Mouse (Mus musculus) hindlimb bud, embryonic 11.5 days (tissue): ENCODE results near the gene 4930518I15Rik.
A peak's percentile ranks its signal among the peaks of the same experiment; 100 is the strongest.
"Not testable (repeated sequence)": the region's sequence is repeated elsewhere in the genome, so short reads cannot be mapped to it uniquely, and the experiment has no call there.

ENCODE experiments used
- DNase-seq: peaks from one replicate; pipeline ENCODE4 v3.0.0-alpha.2; 2012; ENCODE audit warnings: low read depth, low spot score; ENCODE audit errors: extremely low spot score

4930518I15Rik gene

DNA sequence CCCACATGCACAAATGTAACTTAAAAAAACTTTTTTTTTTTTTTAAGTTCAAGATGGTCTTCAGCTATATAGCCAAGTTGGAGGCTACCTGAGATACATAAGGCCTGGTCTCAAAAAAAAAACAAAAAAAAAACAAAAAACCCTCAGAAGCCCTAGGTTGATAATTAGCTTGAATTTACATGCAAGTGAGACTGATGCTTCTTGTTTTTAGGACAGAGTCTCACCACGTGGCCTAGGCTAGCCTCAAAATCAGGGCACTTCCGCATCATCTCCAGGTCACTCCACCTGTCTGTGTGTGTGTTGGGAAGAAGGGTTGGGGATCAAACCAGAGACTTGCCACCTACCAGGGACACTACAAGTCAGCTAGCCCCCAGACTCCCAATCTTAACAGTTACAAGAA is at the start of gene 4930518I15Rik:
Gene 4930518I15Rik (minus strand): TSS at position 112 of the 400 bp plus-strand sequence.
- no peak for DNase-seq

DNA sequence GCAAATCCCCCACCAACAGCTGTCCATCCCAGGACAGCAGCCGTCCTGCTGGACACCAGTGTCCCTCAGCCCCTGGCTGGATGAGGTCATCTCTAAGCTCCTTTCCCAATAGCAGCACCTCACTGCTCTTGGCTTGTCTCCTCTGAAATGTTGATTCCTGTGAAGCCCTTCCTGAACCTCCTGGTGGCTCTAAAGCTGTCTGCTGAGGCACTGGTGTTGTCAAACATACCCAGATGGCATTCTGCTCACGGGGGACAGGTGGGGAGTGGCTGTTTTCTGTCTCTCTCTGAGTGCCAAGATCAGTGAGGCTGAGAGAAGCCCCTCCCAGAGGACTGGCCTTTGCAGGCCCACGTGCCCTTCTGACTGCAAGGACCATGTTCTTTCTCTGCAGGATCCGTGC is 48.2 kb upstream of the 4930518I15Rik start:
- not testable (repeated sequence) for DNase-seq

- DNase-seq = peak; percentile 54
These were observed 47.4 kb upstream of the 4930518I15Rik start for GRCm38 (mm10) chr2:156904976-156905717.

DNA sequence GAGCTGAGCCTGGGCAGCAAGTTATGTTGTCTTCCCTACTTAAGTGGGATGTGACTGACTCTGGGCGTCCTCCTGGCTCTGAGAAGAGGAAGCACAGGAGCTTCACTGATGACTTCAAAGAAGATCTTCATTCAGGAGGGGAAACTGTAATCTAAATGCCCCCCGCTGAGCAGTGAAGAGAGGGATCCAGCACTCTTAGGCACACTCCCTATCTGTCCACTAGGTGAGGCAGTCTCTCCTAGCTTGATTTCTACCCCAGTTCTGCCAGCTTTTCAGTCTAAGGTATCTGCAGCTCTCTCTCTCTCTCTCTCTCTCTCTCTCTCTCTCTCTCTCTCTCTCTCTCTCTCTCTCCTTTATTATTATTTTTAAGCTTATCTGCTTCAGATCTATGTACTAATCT is 45.6 kb upstream of the 4930518I15Rik start:
- no peak for DNase-seq

DNA sequence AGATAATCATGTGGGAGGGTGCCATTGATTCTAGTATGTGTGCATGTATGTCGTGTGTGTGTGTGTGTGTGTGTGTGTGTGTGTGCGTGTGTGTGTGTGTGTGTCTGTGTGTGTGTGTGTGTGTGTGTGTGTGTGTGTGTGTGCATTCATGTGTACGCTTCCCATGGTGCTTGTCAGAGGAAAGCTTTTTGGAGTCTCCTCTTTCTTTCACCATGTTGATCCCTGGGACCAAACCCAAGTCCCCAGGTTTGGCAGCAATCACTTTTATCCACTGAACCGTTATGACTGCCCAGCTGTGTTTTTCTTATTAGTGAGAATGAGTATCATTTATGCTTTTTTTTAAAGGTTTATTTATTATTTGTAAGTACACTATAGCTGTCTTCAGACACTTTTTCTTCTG is 44.7 kb upstream of the 4930518I15Rik start:
- DNase-seq = not testable (repeated sequence)

- DNase-seq = no peak
These were observed 44.1 kb upstream of the 4930518I15Rik start for GRCm38 (mm10) chr2:156901883-156902282.

GRCm38 (mm10) chr2:156901344-156901743 is 43.6 kb upstream of the 4930518I15Rik start:
- no peak for DNase-seq

DNA sequence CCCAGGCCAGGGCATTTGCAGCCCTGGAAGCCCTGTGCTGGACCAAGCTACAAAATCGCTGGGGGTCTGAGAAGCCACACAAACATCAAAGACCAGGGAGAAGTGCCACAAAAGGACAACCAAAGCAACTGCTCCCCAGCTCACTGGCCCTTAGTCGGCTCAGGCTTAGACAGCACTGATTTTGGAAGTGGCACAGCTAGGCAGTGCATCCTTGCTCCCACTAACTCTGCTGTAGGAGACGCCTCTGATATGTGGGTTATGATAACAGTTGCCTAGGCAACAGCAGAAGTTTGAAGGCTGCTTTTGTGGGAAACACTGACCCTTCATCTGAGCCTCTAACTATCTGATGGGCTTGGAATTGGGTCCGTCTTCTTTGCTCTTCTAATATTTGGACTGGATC is 41.4 kb upstream of the 4930518I15Rik start:
- no peak for DNase-seq

DNA sequence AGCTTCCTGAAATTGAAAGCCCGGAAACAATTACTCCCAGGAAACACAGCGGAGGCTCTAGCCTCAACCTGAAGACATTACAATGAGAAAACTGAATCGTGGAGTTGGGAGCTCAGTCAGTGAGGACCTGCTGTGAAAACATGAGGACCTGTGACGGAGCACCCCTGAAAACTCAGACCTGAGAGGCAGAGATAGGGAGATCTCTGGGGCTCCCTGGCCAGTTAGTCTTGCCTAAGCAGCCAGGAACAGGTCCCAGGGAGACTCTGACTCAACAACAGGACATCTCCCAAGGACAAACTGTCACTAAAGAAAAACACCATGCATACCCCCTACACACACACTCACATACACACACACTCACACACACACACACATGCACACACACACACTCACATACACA is 40.6 kb upstream of the 4930518I15Rik start:
- DNase-seq = no peak

DNA sequence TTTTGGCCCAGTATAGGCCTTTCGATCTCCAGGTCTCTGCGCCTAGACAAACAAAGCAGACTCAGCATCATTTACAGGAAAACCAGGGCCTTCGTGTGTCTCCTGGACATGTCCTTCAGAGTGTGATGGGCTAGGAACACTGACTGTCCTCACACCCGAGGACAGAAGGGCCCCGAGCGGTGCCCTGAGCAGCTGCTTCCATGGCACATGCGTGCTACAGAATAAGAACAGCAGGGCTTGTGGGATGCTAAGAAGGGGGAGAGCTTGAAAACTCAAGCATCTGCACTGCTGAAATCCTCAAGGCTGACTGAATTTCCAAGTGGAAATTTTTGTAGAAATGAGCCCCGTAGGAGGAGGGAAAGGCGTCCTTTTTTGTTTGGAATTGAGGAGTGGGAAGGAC is 39.3 kb upstream of the 4930518I15Rik start:
- DNase-seq = no peak

- no peak for DNase-seq
These were observed 38.7 kb upstream of the 4930518I15Rik start for GRCm38 (mm10) chr2:156896384-156896914.

DNA sequence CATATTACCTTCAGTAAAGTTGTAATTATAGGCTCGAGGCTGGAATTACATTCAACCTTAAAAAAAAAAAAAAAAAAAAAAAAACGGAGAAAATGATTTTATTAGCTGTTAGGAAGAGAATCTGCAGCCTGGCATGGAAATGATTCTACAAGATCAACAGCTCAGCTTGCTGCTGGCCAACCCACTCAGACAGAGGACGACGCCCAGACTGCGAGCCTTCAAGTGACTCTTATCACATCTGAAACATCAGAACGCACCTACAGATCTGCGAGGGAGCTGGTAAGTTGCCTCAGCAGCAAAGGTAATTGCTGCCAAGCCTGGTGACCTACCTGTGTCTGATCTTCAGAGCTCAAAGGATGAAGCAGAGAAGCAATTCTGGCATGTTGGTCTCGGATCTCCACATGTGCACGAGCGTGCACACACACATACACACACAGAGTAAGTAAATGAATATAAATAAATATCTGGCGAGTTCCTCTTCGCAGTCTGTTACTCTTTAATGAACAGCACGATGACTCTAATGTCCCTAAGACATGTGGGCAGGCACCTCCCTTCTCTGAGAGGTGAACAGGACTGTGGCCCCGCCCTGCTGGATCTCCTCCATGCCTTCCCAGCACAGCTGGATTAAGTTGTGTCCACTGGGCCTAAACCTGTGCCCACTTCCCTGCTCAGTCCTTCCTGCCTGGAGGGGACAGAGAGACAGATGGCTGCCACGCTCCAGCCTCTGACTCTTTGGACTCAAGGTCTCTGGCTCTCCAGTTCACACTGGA is 36.9 kb upstream of the 4930518I15Rik start:
- DNase-seq = no peak

- DNase-seq = no peak
These were observed 35.1 kb upstream of the 4930518I15Rik start for GRCm38 (mm10) chr2:156892821-156893220.

DNA sequence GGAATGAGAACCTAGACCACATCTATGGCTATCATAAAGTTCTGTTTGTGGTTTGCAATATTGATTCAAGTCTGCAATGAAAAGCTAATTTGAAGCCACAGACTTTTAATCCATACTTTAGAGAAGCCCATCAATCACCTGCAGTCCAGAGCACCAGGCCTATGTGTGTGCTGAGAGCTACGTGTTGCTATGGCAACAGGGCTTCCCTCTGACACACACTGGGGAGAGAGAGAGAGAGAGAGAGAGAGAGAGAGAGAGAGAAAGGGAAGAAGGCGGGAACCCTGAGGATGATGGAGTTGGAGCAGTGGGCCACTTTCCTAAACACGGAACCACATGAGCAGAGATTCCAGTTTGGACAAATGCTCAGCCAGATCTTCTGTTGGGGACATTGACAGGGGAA is 34.5 kb upstream of the 4930518I15Rik start:
- no peak for DNase-seq

DNA sequence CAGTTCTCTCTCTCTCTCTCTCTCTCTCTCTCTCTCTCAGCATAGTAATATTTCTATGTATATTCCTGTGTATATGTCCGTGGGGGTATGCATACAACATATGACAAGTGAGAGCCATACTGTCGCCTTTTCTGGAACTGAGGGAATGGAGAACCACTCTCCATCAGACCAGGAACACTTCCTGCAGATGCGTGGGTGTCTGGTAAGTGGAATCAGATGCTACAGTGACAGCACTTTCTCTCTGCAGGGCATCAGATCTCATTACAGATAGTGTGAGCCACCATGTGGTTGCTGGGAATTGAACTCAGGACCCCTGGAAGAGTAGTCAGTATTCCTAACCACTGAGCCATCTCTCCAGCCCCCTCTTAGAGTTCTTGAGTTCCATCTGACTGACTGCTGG is 30.7 kb upstream of the 4930518I15Rik start:
- DNase-seq = no peak

DNA sequence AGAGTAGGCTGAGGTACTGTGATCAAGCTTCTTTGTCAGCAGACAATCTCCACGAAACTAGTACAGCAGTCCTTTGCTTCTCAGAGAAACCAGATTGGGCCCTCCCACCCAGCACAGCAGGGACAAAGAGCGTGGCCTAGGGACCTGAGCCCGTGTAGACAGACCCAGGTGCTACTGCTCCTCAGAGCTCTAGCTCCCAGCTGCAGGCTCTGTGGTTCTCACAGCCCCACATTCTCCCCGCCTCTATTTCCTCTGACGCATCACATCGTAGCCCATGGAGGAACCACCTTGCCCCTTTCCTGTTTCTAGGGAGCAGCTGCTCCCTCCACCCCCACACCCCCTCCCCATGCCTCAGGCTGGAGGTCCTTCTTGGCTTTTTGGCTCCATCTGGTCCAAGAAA is 29.3 kb upstream of the 4930518I15Rik start, which contains the start of gene Sla2:
Gene Sla2 (minus strand): TSS at position 176 of the 400 bp plus-strand sequence.
- no peak for DNase-seq

GRCm38 (mm10) chr2:156886084-156886631 is 28.4 kb upstream of the 4930518I15Rik start:
- DNase-seq = no peak

- DNase-seq = not testable (repeated sequence)
These were observed 27.9 kb upstream of the 4930518I15Rik start for GRCm38 (mm10) chr2:156885666-156886065.

GRCm38 (mm10) chr2:156884396-156885211 is 26.9 kb upstream of the 4930518I15Rik start:
- DNase-seq = no peak

DNA sequence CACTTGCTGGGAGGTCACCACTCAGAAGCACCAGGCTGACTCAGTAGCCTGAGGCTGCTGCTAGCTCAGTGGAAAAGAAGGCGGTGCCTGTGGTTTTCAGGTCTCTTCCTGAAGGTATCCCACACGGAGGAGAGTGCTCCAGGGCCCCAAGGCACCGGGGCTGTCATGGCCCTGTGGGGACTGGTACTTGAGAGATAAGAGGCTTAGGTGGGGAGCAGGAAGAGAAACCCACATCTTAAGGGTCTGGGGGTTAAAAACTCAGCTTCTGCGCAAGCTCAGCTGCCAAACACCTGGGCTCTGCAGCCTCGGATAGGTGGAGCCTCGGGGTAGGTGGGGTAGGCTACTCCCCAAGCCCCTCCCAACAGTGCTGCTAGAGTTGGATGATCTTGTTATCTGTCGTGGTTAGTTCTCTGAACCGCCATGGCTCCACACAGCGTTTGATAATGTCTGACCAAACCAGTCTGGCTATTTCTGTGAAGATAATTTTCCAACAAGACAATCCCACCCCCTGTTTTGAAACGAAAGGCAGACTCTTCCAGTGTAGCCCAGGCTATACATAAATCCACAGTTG is 24.8 kb upstream of the 4930518I15Rik start:
- DNase-seq = no peak
